Mouse (Mus musculus) heart, adult 2 months (tissue): Measurements from ENCODE around the gene Olfr893. TPM values are rescaled to one million over a fixed set of nuclear protein-coding genes. Genes with fewer than 3 reads are reported as not detected.
"Not testable (repeated sequence)": the region's sequence is repeated elsewhere in the genome, so short reads cannot be mapped to it uniquely, and the experiment has no call there.

ENCODE experiments used
- DNase-seq, 2 experiments: peaks; one replicate each; pipeline ENCODE4 v3.0.0; 2021
- H3K27ac ChIP-seq: fragments of 200-600 bp; 2 replicates; pipeline ENCODE4 v1.8.1; 2022
- H3K27me3 ChIP-seq: fragments of 200-500 bp; 2 replicates; pipeline ENCODE4 v1.6.1; 2012; ENCODE audit warnings: mild to moderate bottlenecking, low read length, inconsistent platforms, mixed read lengths; ENCODE audit not compliant: control insufficient read depth, insufficient read depth
- H3K36me3 ChIP-seq: fragments of 200-500 bp; 2 replicates; pipeline ENCODE4 v1.6.1; 2012; ENCODE audit warnings: low read length, inconsistent platforms; ENCODE audit not compliant: control insufficient read depth, insufficient read depth
- H3K4me1 ChIP-seq: fragments of 200-500 bp; 2 replicates; pipeline ENCODE4 v1.6.1; 2011; ENCODE audit warnings: low read length; ENCODE audit not compliant: control insufficient read depth, insufficient read depth
- H3K4me3 ChIP-seq: fragments of 200-600 bp; 2 replicates; pipeline ENCODE4 v1.8.1; 2022
- H3K79me2 ChIP-seq: fragments of 200-500 bp; replicated peaks from 2 replicates; pipeline ENCODE4 v1.6.1; 2012; ENCODE audit warnings: mild to moderate bottlenecking, inconsistent platforms, low read length, moderate library complexity, mixed read lengths; ENCODE audit not compliant: control insufficient read depth, insufficient read depth
- H3K9ac ChIP-seq: fragments of 200-500 bp; 2 replicates; pipeline ENCODE4 v1.6.1; 2012; ENCODE audit warnings: low read depth, mild to moderate bottlenecking, control low read depth, inconsistent platforms, low read length, mixed read lengths
- CTCF ChIP-seq: fragments of 200-600 bp; IDR thresholded peaks from 2 replicates; pipeline ENCODE4 v1.8.1; 2022; ENCODE audit warnings: antibody characterized with exemption, mild to moderate bottlenecking, moderate library complexity
- EP300 ChIP-seq: fragments of 200-500 bp; IDR thresholded peaks from 2 replicates; pipeline ENCODE4 v1.6.1; 2011; ENCODE audit warnings: low read depth, low read length, control low read depth; ENCODE audit not compliant: insufficient read depth
- POLR2A ChIP-seq: fragments of 200-500 bp; IDR thresholded peaks from 2 replicates; pipeline ENCODE4 v1.6.1; 2011; ENCODE audit warnings: mild to moderate bottlenecking, low read depth, low read length, control low read depth; ENCODE audit not compliant: insufficient read depth
- WGBS: fragments of 180-500 bp; shearing (Covaris S2); methylation state at CpG from one replicate; pipeline ENCODE4 v1.1.7; 2018; 5-methylcytosine and 5-hydroxymethylcytosine counted together
- intact Hi-C: fragments of 180-260 bp; cut with DNase I; formaldehyde crosslinking; loops from one replicate; pipeline ENCODE4 v1.15.1; 2025
- long read RNA-seq: library from polyadenylated mRNA; stranded (forward); transcript quantifications from one replicate; pipeline ENCODE4 v2.0.0, GENCODE M21; 2021
- polyA plus RNA-seq: library from polyadenylated mRNA; depleted of rRNA; stranded (reverse); fragments of >200 nt; gene quantifications from 2 replicates; pipeline ENCODE4 v1.2.3, GENCODE M21; 2012; rRNA removed
- total RNA-seq, 2 experiments: library from RNA; stranded (reverse); gene quantifications; 2 replicates each; pipeline ENCODE4 v1.2.3; 2021

Gene Olfr893
- total RNA-seq = not detected
- not detected in 2 replicates for polyA plus RNA-seq
- long read RNA-seq = 0 reads

GRCm38 (mm10) chr9:38208065-38208464 is at the start of gene Olfr893:
Olfr893 (plus strand) TSS chr9:38208365.
- Histone ChIP-seq H3K9ac (no peak within 1 kb of the TSS), H3K36me3 (no peaks in the 10 kb centered on the region), H3K27ac (no peak within 1 kb of the TSS), H3K79me2 (no peaks in the 10 kb centered on the region), H3K4me3 (no peak within 1 kb of the TSS), H3K27me3 (no peaks in the 10 kb centered on the region), H3K4me1 (no peaks in the 10 kb centered on the region)
- DNase-seq = no peak
- WGBS = 73% methylated on average over 3 of the region's 3 CpGs
- intact Hi-C loops = no loop called here
- TF ChIP-seq EP300 = no peak
- TF ChIP-seq POLR2A = no peak
- no peak for TF ChIP-seq CTCF

DNA sequence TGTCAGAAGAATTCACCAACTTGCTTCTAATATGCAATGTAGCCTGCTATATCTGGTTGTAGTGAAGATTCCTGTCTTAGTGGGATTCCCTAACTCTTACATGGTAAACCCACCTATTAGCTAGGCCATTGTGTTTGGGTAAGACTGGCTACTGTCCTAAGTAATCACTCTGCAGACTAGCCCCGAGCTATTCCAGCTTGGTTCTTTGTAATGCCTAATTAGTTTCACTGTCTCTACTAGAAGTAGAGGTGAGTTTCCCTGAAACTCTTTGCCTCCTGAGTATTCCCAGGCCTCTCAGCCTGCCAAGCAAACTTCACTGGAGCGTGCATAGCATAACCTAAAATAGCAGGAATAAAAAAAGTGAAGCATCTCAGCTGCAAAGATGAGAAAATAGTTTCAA is 39.8 kb upstream of the Olfr893 start:
- H3K9ac ChIP-seq, H3K79me2 ChIP-seq, H3K27ac ChIP-seq, H3K4me1 ChIP-seq, DNase-seq, H3K27me3 ChIP-seq, intact Hi-C loops, H3K36me3 ChIP-seq, H3K4me3 ChIP-seq: not testable (repeated sequence)
- WGBS = 41% methylated on average over 2 of the region's 2 CpGs

DNA sequence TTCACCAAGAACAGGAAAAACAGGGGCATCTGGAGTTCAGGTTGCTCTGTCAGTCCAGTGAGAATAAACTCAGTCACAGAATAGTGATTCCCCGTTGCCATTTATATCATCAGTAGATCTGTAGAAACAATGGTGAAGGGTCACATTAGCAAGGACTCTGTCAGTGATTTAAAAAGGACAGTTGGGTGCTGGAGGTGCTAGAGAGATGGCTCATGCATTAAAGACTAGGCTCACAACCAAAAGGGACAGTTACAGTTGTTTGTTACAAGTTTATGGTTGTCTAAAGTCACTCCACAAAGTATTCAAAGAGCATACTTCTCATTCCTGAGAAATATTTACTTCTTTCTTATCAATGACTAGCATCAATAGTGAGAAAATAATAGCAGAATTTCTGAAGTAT is 27.4 kb upstream of the Olfr893 start, which contains the start of gene Olfr891:
Olfr891 (minus strand) TSS at position 101 of the 400 bp plus-strand sequence.
- Histone ChIP-seq H3K27ac (no peak within 1 kb of the TSS), H3K79me2 (no peaks in the 10 kb centered on the region), H3K36me3 (no peaks in the 10 kb centered on the region), H3K4me3 (no peak within 1 kb of the TSS), H3K27me3 (no peaks in the 10 kb centered on the region), H3K9ac (no peak within 1 kb of the TSS), H3K4me1 (no peaks in the 10 kb centered on the region)
- DNase-seq = no peak
- intact Hi-C loops = no loop called here
- TF ChIP-seq POLR2A = no peak
- no peak for TF ChIP-seq CTCF
- no peak for TF ChIP-seq EP300
- WGBS = 69% methylated on average over 1 of the region's 1 CpGs

DNA sequence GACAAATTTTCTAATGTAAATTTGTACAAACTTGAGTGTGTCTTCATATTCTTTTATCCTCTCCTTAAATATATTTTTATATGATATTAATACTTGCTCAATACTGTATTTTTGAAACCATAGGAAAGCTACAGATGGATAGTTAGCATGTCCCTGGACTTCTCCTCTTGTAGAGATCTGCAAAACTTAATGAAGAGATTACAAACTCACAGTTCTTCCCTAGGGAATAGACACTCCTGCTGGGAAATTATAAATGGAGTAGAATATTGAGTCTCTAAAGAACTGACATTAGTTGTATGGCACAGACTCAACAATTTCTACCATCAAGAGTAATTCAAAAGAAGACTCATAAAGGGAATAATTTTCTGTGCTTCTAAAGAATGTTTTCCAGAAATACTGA is 9.6 kb downstream of the Olfr893 start, which contains the start of gene Olfr894:
Olfr894 (plus strand) TSS at position 301 of the 400 bp plus-strand sequence.
- H3K36me3 ChIP-seq = no peaks in the 10 kb centered on the region
- DNase-seq = no peak
- H3K27ac ChIP-seq = no peak within 1 kb of the TSS
- no peak within 1 kb of the TSS for H3K4me3 ChIP-seq
- no peaks in the 10 kb centered on the region for H3K27me3 ChIP-seq
- TF ChIP-seq EP300 (no peak), CTCF (no peak), POLR2A (no peak)
- H3K4me1 ChIP-seq = no peaks in the 10 kb centered on the region
- intact Hi-C loops = no loop called here
- no peaks in the 10 kb centered on the region for H3K79me2 ChIP-seq
- H3K9ac ChIP-seq = no peak within 1 kb of the TSS

GRCm38 (mm10) chr9:38252474-38252873 is 44.3 kb downstream of the Olfr893 start, which contains the start of gene Olfr143:
Olfr143 (plus strand) TSS chr9:38252774.
- no peak for DNase-seq
- H3K9ac ChIP-seq = no peak within 1 kb of the TSS
- H3K27me3 ChIP-seq = no peaks in the 10 kb centered on the region
- H3K27ac ChIP-seq = no peak within 1 kb of the TSS
- TF ChIP-seq EP300 = no peak
- TF ChIP-seq CTCF = no peak
- no peak for TF ChIP-seq POLR2A
- H3K4me3 ChIP-seq = no peak within 1 kb of the TSS
- intact Hi-C loops = no loop called here
- H3K36me3 ChIP-seq = no peaks in the 10 kb centered on the region
- H3K79me2 ChIP-seq = no peaks in the 10 kb centered on the region
- no peaks in the 10 kb centered on the region for H3K4me1 ChIP-seq

Other genes starting within 250 kb of the Olfr893 start
- not detected for gene Olfr881, start 216.5 kb upstream of the Olfr893 start, total RNA-seq
- gene Olfr881, start 216.5 kb upstream of the Olfr893 start, polyA plus RNA-seq = not detected in 2 replicates
- not detected for gene Olfr883, start 182.6 kb upstream of the Olfr893 start, total RNA-seq
- not detected in 2 replicates for gene Olfr883, start 182.6 kb upstream of the Olfr893 start, polyA plus RNA-seq
- not detected for gene Olfr884, start 161.8 kb upstream of the Olfr893 start, total RNA-seq
- gene Olfr884, start 161.8 kb upstream of the Olfr893 start, polyA plus RNA-seq = not detected in 2 replicates
- gene Olfr885, start 147.0 kb upstream of the Olfr893 start, total RNA-seq = not detected
- gene Olfr885, start 147.0 kb upstream of the Olfr893 start, polyA plus RNA-seq = not detected in 2 replicates
- not detected for gene Olfr887, start 124.3 kb upstream of the Olfr893 start, total RNA-seq
- gene Olfr887, start 124.3 kb upstream of the Olfr893 start, polyA plus RNA-seq = not detected in 2 replicates
- gene Olfr888, start 100.2 kb upstream of the Olfr893 start, total RNA-seq = not detected
- gene Olfr888, start 100.2 kb upstream of the Olfr893 start, polyA plus RNA-seq = not detected in 2 replicates
- gene Olfr889, start 93.2 kb upstream of the Olfr893 start, total RNA-seq = not detected
- gene Olfr889, start 93.2 kb upstream of the Olfr893 start, polyA plus RNA-seq = not detected in 2 replicates
- not detected for gene Olfr890, start 65.8 kb upstream of the Olfr893 start, total RNA-seq
- not detected in 2 replicates for gene Olfr890, start 65.8 kb upstream of the Olfr893 start, polyA plus RNA-seq
- not detected for gene Olfr891, start 27.5 kb upstream of the Olfr893 start, total RNA-seq
- not detected in 2 replicates for gene Olfr891, start 27.5 kb upstream of the Olfr893 start, polyA plus RNA-seq
- gene Olfr894, start 9.7 kb downstream of the Olfr893 start, total RNA-seq = not detected
- gene Olfr894, start 9.7 kb downstream of the Olfr893 start, polyA plus RNA-seq = not detected in 2 replicates
- gene Olfr143, start 44.4 kb downstream of the Olfr893 start, total RNA-seq = not detected
- gene Olfr143, start 44.4 kb downstream of the Olfr893 start, polyA plus RNA-seq = not detected in 2 replicates
- gene Olfr895, start 59.5 kb downstream of the Olfr893 start, total RNA-seq = not detected
- not detected in 2 replicates for gene Olfr895, start 59.5 kb downstream of the Olfr893 start, polyA plus RNA-seq
- not detected for gene Olfr896-ps1, start 82.7 kb downstream of the Olfr893 start, total RNA-seq
- gene Olfr896-ps1, start 82.7 kb downstream of the Olfr893 start, polyA plus RNA-seq = not detected in 2 replicates
- gene Olfr25, start 120.7 kb downstream of the Olfr893 start, total RNA-seq = not detected
- gene Olfr25, start 120.7 kb downstream of the Olfr893 start, polyA plus RNA-seq = not detected in 2 replicates
- not detected for gene Olfr898, start 140.0 kb downstream of the Olfr893 start, total RNA-seq
- gene Olfr898, start 140.0 kb downstream of the Olfr893 start, polyA plus RNA-seq = not detected in 2 replicates
- gene Olfr250, start 158.5 kb downstream of the Olfr893 start, total RNA-seq = not detected
- gene Olfr250, start 158.5 kb downstream of the Olfr893 start, polyA plus RNA-seq = not detected in 2 replicates
- not detected for gene Olfr251, start 168.7 kb downstream of the Olfr893 start, total RNA-seq
- not detected in 2 replicates for gene Olfr251, start 168.7 kb downstream of the Olfr893 start, polyA plus RNA-seq
- not detected for gene Olfr147, start 193.3 kb downstream of the Olfr893 start, total RNA-seq
- gene Olfr147, start 193.3 kb downstream of the Olfr893 start, polyA plus RNA-seq = not detected in 2 replicates
- not detected for gene Olfr901, start 221.1 kb downstream of the Olfr893 start, total RNA-seq
- gene Olfr901, start 221.1 kb downstream of the Olfr893 start, polyA plus RNA-seq = not detected in 2 replicates
- not detected for gene Olfr902, start 239.3 kb downstream of the Olfr893 start, total RNA-seq
- gene Olfr902, start 239.3 kb downstream of the Olfr893 start, polyA plus RNA-seq = not detected in 2 replicates